Mouse (Mus musculus) forebrain, postnatal 0 days (tissue): ENCODE data around the gene Rbfox3. TPM values are rescaled to one million over a fixed set of nuclear protein-coding genes. Genes with fewer than 3 reads are reported as not detected.

Experiments used
- ATAC-seq: fragments of 200-750 bp; cut with Nextera tagmentation; 2 replicates; pipeline ENCODE4 v1.8.0; 2017; ENCODE audit warnings: mild to moderate bottlenecking, moderate library complexity
- DNase-seq: peaks from one replicate; pipeline ENCODE4 v3.0.0-alpha.2; 2015
- H3K27ac ChIP-seq: fragments of 300-500 bp; sonication (generic); 2 replicates; pipeline ENCODE4 v1.5.1; 2014; ENCODE audit warnings: low read depth, mild to moderate bottlenecking, antibody characterized with exemption, low read length, moderate library complexity, mixed read lengths
- H3K27me3 ChIP-seq: fragments of 300-500 bp; sonication (generic); 2 replicates; pipeline ENCODE4 v1.6.1; 2014; ENCODE audit warnings: mild to moderate bottlenecking, low read length, mixed read lengths; ENCODE audit not compliant: insufficient read depth
- H3K36me3 ChIP-seq: fragments of 300-500 bp; sonication (generic); 2 replicates; pipeline ENCODE4 v1.6.1; 2014; ENCODE audit warnings: mild to moderate bottlenecking, moderate library complexity; ENCODE audit not compliant: insufficient read depth
- H3K4me1 ChIP-seq: fragments of 300-500 bp; sonication (generic); 2 replicates; pipeline ENCODE4 v1.6.1; 2014; ENCODE audit warnings: antibody characterized with exemption; ENCODE audit not compliant: insufficient read depth
- H3K4me2 ChIP-seq: fragments of 300-500 bp; sonication (generic); 2 replicates; pipeline ENCODE4 v1.6.1; 2014; ENCODE audit warnings: low read depth, mild to moderate bottlenecking, moderate library complexity
- H3K4me3 ChIP-seq: fragments of 300-500 bp; sonication (generic); 2 replicates; pipeline ENCODE4 v1.5.1; 2014; ENCODE audit warnings: low read depth, low read length, mixed read lengths
- H3K9ac ChIP-seq: fragments of 300-500 bp; sonication (generic); 2 replicates; pipeline ENCODE4 v1.6.1; 2014; ENCODE audit warnings: mild to moderate bottlenecking
- H3K9me3 ChIP-seq: fragments of 300-500 bp; sonication (generic); 2 replicates; pipeline ENCODE4 v1.6.1; 2016; ENCODE audit warnings: low read length
- CTCF ChIP-seq: sonication (generic); IDR thresholded peaks from 2 replicates; pipeline ENCODE4 v1.5.1; 2016; ENCODE audit warnings: antibody characterized with exemption, control low read depth, low read depth
- WGBS: fragments of 180-500 bp; shearing (Covaris S2); extraction: QIAGEN DNeasy Blood & Tissue Kit; methylation state at CpG from one replicate; pipeline ENCODE4 v1.1.7; 2014; 5-methylcytosine and 5-hydroxymethylcytosine counted together
- polyA plus RNA-seq: library from polyadenylated mRNA; unstranded; fragments of >200 nt; fragmentation: Nextera tagmentation; extraction: Ambion mirVana; gene quantifications from 2 replicates; pipeline ENCODE4 v1.2.1, GENCODE M21; 2015
- total RNA-seq: library from RNA; depleted of rRNA; stranded (reverse); fragments of >200 nt; gene quantifications from 2 replicates; pipeline ENCODE4 v1.2.3, GENCODE M21; 2014

Rbfox3 gene
- total and polyA plus RNA-seq, 2 experiments from 2014 or later: 37.3 to 82.3 TPM

- H3K36me3 ChIP-seq: no peaks in the 10 kb centered on the region
- no peak for TF ChIP-seq CTCF
- 15% methylated on average over 21 of the region's 21 CpGs for WGBS
- no peak overlapping the region for H3K27ac ChIP-seq
- no peaks in the 10 kb centered on the region for H3K27me3 ChIP-seq
- peaks cover 16% of the 10 kb centered on the region for H3K4me1 ChIP-seq
- ATAC-seq (0 out of 2 replicates have a peak, but pooled peaks have one; percentile 16), DNase-seq (no peak)
- 0 out of 2 replicates have a peak overlapping the region, but pooled peaks have one; percentile 3 for H3K4me2 ChIP-seq
- H3K4me3 ChIP-seq: no peak overlapping the region
- H3K9me3 ChIP-seq: no peaks in the 10 kb centered on the region
- 0 out of 2 replicates have a peak overlapping the region, but pooled peaks have one; percentile 18 for H3K9ac ChIP-seq
Measured at GRCm38 (mm10) chr11:118897114-118897841, 14.1 kb downstream of the Rbfox3 start.

DNA sequence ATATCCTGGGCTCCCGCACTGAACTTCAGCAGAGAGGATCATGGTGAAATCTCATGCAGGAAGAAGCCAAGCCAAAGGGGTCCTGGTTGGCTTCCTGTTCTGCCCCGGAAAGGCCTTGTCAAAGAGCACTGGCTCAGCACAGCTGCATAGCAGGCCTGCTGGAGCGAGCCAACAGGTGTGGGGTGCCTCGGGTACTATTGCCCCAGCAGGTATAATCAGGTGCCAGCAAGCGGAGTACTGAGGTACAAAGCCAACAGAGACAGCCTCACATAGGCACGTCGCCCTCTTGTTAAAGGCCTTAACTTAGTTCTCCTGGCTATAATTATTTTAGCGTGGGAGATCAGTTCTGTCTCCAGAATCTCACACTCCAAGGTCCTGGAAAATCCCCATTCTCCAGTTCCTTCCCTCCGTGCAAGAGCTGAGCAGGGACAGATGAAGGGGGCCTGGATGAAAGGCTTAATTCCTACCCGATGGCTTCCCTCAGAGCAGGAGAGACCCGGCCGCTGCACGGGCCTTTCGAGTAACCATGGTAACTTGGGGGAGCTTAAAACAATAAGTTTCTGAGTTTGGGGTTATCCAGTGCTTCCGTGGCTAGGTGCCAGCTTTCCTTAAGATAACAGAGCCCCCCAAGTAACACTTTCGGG lies 15.2 kb downstream of the Rbfox3 start:
- no peak for TF ChIP-seq CTCF
- WGBS: 36% methylated on average over 16 of the region's 16 CpGs
- H3K27ac ChIP-seq: no peak overlapping the region
- H3K9me3 ChIP-seq: no peaks in the 10 kb centered on the region
- no peak overlapping the region for H3K4me2 ChIP-seq
- no peaks in the 10 kb centered on the region for H3K27me3 ChIP-seq
- H3K4me3 ChIP-seq: no peak overlapping the region
- no peak for ATAC-seq
- no peak overlapping the region for H3K9ac ChIP-seq
- DNase-seq: no peak
- peaks cover 20% of the 10 kb centered on the region for H3K4me1 ChIP-seq
- no peaks in the 10 kb centered on the region for H3K36me3 ChIP-seq

GRCm38 (mm10) chr11:118894835-118895234 lies 16.6 kb downstream of the Rbfox3 start:
- 78% methylated on average over 5 of the region's 5 CpGs for WGBS
- TF ChIP-seq CTCF: no peak
- peaks cover 23% of the 10 kb centered on the region for H3K4me1 ChIP-seq
- ATAC-seq: no peak
- H3K4me2 ChIP-seq: no peak overlapping the region
- H3K27me3 ChIP-seq: no peaks in the 10 kb centered on the region
- no peak overlapping the region for H3K4me3 ChIP-seq
- no peak overlapping the region for H3K9ac ChIP-seq
- no peaks in the 10 kb centered on the region for H3K9me3 ChIP-seq
- no peaks in the 10 kb centered on the region for H3K36me3 ChIP-seq
- no peak overlapping the region for H3K27ac ChIP-seq
- DNase-seq: no peak

- ATAC-seq: no peak
- H3K4me2 ChIP-seq: no peak overlapping the region
- no peak for DNase-seq
- 85% methylated on average over 4 of the region's 4 CpGs for WGBS
- no peaks in the 10 kb centered on the region for H3K9me3 ChIP-seq
- peaks cover 23% of the 10 kb centered on the region for H3K4me1 ChIP-seq
- TF ChIP-seq CTCF: no peak
- H3K4me3 ChIP-seq: no peak overlapping the region
- no peak overlapping the region for H3K27ac ChIP-seq
- H3K9ac ChIP-seq: no peak overlapping the region
- no peaks in the 10 kb centered on the region for H3K27me3 ChIP-seq
- H3K36me3 ChIP-seq: no peaks in the 10 kb centered on the region
Measured at GRCm38 (mm10) chr11:118894196-118894595, 17.2 kb downstream of the Rbfox3 start.

DNA sequence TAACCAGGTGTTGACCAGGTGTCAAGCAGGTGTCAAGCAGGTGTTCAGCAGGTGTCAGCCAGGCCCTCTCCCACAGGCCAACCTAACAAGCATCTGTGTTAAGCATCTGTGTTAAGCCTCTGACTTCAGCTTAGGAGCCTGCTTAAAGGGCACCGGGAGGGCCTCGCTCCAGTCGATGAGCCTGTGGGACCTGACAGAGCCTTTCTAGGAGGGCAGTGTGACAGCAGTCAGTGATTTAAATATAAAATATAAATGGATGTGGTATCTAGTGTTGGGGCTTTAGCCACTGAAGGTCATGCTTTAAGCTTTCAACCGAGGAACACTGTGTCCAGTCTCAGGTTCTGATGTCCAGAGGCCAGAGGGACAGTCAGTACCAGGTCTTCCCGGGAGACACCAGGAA lies 18.5 kb downstream of the Rbfox3 start:
- Histone ChIP-seq H3K9ac (no peak overlapping the region), H3K4me3 (no peak overlapping the region), H3K9me3 (no peaks in the 10 kb centered on the region), H3K27me3 (no peaks in the 10 kb centered on the region), H3K4me2 (no peak overlapping the region), H3K4me1 (peaks cover 22% of the 10 kb centered on the region), H3K27ac (no peak overlapping the region), H3K36me3 (no peaks in the 10 kb centered on the region)
- WGBS: 92% methylated on average over 5 of the region's 5 CpGs
- ATAC-seq (no peak), DNase-seq (no peak)
- no peak for TF ChIP-seq CTCF

DNA sequence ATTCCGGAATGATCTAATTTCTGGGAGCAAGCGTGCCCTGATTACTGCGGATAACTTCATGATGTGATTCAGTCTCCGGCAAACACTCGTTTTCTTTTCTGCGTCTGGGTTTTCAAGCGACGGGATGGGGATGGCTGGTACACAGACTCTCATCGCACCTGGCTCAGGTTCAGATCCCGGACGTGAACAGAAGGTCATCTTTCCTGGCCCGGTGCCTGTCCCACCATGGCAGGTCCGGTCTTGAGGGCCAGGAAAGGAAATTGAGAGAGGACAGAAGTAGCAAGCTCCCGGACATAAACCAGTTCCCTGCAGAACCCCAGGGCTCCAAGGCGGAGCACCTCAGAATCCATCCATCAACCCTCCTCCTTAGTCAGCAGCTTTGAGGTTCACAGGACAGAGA lies 19.9 kb downstream of the Rbfox3 start:
- no peaks in the 10 kb centered on the region for H3K9me3 ChIP-seq
- no peak for ATAC-seq
- no peaks in the 10 kb centered on the region for H3K27me3 ChIP-seq
- no peak overlapping the region for H3K9ac ChIP-seq
- no peak for DNase-seq
- WGBS: 77% methylated on average over 15 of the region's 15 CpGs
- peaks cover 10% of the 10 kb centered on the region; the same call in 1 of the 2 replicates for H3K4me1 ChIP-seq
- TF ChIP-seq CTCF: no peak
- peak overlapping the region; percentile 64; the same call in 1 of the 2 replicates for H3K27ac ChIP-seq
- H3K36me3 ChIP-seq: no peaks in the 10 kb centered on the region
- no peak overlapping the region for H3K4me2 ChIP-seq
- H3K4me3 ChIP-seq: no peak overlapping the region

DNA sequence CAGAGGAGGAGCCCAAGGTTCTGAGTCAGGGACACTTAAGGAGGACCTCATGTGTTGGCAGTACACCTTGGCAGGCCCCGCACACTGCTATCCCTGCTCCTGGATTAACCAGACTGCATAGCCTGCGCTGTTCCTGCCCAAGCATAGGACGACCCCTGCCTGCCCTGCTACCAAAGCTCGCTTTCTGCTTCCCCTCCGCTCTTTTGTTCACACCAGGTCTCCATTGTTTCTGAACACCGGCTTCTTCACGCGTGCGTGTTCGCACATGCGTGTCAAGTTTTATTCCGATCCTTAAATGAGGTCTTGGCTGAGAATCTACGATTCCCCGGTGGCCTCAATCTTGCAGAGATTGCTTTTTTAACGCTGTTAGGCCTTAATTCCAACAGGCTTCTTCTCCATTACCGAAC lies 20.4 kb downstream of the Rbfox3 start:
- H3K27me3 ChIP-seq: no peaks in the 10 kb centered on the region
- peaks cover 8% of the 10 kb centered on the region; the same call in 1 of the 2 replicates for H3K4me1 ChIP-seq
- no peaks in the 10 kb centered on the region for H3K9me3 ChIP-seq
- DNase-seq (peak; percentile 51), ATAC-seq (peak; percentile 20)
- H3K9ac ChIP-seq: no peak overlapping the region
- 36% methylated on average over 16 of the region's 16 CpGs for WGBS
- peak overlapping the region; percentile 64 for H3K27ac ChIP-seq
- H3K4me3 ChIP-seq: no peak overlapping the region
- H3K4me2 ChIP-seq: no peak overlapping the region
- H3K36me3 ChIP-seq: no peaks in the 10 kb centered on the region
- TF ChIP-seq CTCF: no peak
